Mouse (Mus musculus) neural tube, embryonic 15.5 days (tissue): ENCODE data around the gene Golph3. TPM values are rescaled to one million over a fixed set of nuclear protein-coding genes. Genes with fewer than 3 reads are reported as not detected.

ENCODE experiments used
- ATAC-seq: fragments of 200-750 bp; cut with Nextera tagmentation; 2 replicates; pipeline ENCODE4 v1.8.0; 2017; ENCODE audit warnings: mild to moderate bottlenecking, moderate TSS enrichment, moderate library complexity; ENCODE audit not compliant: low FRiP score
- H3K27ac ChIP-seq: fragments of 300-500 bp; sonication (generic); replicated peaks from 2 replicates; pipeline ENCODE4 v1.5.1; 2015; ENCODE audit warnings: mild to moderate bottlenecking, inconsistent platforms
- H3K27me3 ChIP-seq: fragments of 300-500 bp; sonication (generic); replicated peaks from 2 replicates; pipeline ENCODE4 v1.6.1; 2015; ENCODE audit warnings: inconsistent platforms
- H3K36me3 ChIP-seq: fragments of 300-500 bp; sonication (generic); 2 replicates; pipeline ENCODE4 v1.6.1; 2015; ENCODE audit warnings: inconsistent platforms
- H3K4me1 ChIP-seq: fragments of 300-500 bp; sonication (generic); 2 replicates; pipeline ENCODE4 v1.6.1; 2015; ENCODE audit warnings: inconsistent platforms
- H3K4me2 ChIP-seq: fragments of 300-500 bp; sonication (generic); 2 replicates; pipeline ENCODE4 v1.6.1; 2015; ENCODE audit warnings: inconsistent platforms, mild to moderate bottlenecking, moderate library complexity
- H3K4me3 ChIP-seq: fragments of 300-500 bp; sonication (generic); replicated peaks from 2 replicates; pipeline ENCODE4 v1.5.1; 2015; ENCODE audit warnings: mild to moderate bottlenecking, inconsistent platforms
- H3K9ac ChIP-seq: fragments of 300-500 bp; sonication (generic); replicated peaks from 2 replicates; pipeline ENCODE4 v1.6.1; 2015; ENCODE audit warnings: mild to moderate bottlenecking, inconsistent platforms
- H3K9me3 ChIP-seq: fragments of 300-500 bp; sonication (generic); replicated peaks from 2 replicates; pipeline ENCODE4 v1.6.1; 2016; ENCODE audit warnings: inconsistent platforms
- WGBS: fragments of 180-500 bp; shearing (Covaris S2); methylation state at CpG from one replicate; pipeline ENCODE4 v1.1.7; 2015; ENCODE audit warnings: mixed read lengths; 5-methylcytosine and 5-hydroxymethylcytosine counted together
- polyA plus RNA-seq: library from polyadenylated mRNA; unstranded; fragments of >200 nt; fragmentation: Nextera tagmentation; extraction: Ambion mirVana; gene quantifications from 2 replicates; pipeline ENCODE4 v1.2.1, GENCODE M21; 2015

Golph3 gene
- polyA plus RNA-seq, 1 experiment from 2014 or later = 73.1 TPM

- peaks cover 35% of the 10 kb centered on the region for H3K4me1 ChIP-seq
- 4% methylated on average over 22 of the region's 22 CpGs for WGBS
- H3K9ac ChIP-seq = peak overlapping the region; percentile 68
- H3K27ac ChIP-seq = peak overlapping the region; percentile 95
- ATAC-seq = no peak
- H3K4me2 ChIP-seq = peak overlapping the region; percentile 78
- no peaks in the 10 kb centered on the region for H3K9me3 ChIP-seq
- peaks cover 3% of the 10 kb centered on the region; the same call in 1 of the 2 replicates for H3K27me3 ChIP-seq
- peak overlapping the region; percentile 99 for H3K4me3 ChIP-seq
- no peaks in the 10 kb centered on the region for H3K36me3 ChIP-seq
These were observed 684 bp upstream of the Golph3 start for GRCm38 (mm10) chr15:12320441-12321090.

DNA sequence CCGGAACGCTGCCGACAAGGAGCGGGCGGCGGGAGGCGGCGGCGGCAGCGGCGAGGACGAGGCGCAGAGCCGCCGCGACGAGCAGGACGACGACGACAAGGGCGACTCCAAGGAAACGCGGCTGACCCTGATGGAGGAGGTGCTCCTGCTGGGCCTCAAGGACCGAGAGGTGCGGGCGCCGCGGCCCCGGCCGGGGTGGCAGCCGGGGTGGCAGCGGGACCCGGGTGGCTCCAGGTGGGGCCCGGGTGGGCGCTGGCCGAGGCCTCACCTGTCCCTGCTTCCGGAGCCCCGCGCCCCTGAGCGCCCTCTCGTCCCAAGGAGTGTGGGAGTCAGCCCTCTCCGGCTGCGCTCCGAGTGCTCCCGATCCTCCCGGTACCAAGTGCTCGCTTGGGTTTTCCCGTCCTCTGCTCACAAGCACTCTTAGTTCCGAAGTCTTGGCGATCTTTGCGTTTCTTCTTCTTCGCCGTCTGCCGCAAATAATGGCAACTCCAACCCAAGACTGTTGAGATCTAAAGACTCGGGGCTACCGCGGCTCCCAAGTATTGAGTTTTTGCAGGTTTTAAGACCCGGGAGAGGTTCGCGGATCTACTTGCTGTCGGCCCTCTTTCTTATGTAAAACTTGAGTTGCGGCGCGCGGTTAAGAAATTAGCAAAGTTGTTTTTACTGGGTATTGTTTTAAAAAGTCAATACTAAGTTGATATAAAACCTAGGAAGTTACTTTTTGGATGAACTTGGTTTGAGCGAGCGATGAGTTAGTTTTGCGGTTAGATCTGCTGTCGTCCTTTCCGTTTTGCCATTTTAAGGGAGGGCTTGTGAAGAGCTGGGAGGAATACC, 755 bp downstream of the Golph3 start, which contains the start of gene 1810049J17Rik:
Gene 1810049J17Rik, minus strand, starts transcription at position 112 of the 834 bp plus-strand sequence.
- H3K27ac ChIP-seq = peak within 1 kb of the TSS; percentile 95
- peak within 1 kb of the TSS; percentile 99 for H3K4me3 ChIP-seq
- H3K36me3 ChIP-seq = no peaks in the 10 kb centered on the region
- H3K4me2 ChIP-seq = peak within 1 kb of the TSS; percentile 78
- H3K27me3 ChIP-seq = peaks cover 3% of the 10 kb centered on the region; the same call in 1 of the 2 replicates
- no peaks in the 10 kb centered on the region for H3K9me3 ChIP-seq
- ATAC-seq = peak; percentile 48
- H3K9ac ChIP-seq = peak within 1 kb of the TSS; percentile 94
- under 1% methylated on average over 61 of the region's 70 CpGs for WGBS
- peaks cover 43% of the 10 kb centered on the region for H3K4me1 ChIP-seq

- Histone ChIP-seq H3K9me3 (no peaks in the 10 kb centered on the region), H3K4me3 (peak overlapping the region; percentile 99), H3K4me2 (peak overlapping the region; percentile 78), H3K9ac (peak overlapping the region; percentile 94), H3K36me3 (no peaks in the 10 kb centered on the region), H3K4me1 (peaks cover 45% of the 10 kb centered on the region), H3K27ac (no peak overlapping the region), H3K27me3 (peaks cover 3% of the 10 kb centered on the region; the same call in 1 of the 2 replicates)
- 9% methylated on average over 9 of the region's 9 CpGs for WGBS
- ATAC-seq = no peak
These were observed 1.6 kb downstream of the Golph3 start for GRCm38 (mm10) chr15:12322676-12323402.

DNA sequence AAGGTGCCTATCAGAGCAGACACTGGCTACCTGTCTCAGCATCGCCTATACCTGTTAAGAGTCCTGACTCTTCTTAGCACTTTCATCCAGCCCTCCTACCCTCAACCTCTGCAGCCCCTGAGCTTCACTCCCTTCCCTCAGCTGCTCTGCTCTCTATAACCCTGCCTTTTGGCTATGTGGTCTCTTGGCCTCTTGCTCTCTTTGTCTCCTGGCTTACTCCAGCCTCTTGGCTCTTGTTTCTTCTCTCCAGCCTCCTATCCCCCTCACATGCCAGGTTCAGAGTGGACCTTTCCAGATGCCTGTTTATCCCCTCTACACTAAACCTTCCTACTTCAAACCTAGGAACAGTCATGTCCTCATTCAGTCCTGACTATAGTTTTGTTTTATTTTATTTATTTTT, 3.1 kb downstream of the Golph3 start:
- Histone ChIP-seq H3K4me2 (peak overlapping the region; percentile 78), H3K36me3 (no peaks in the 10 kb centered on the region), H3K4me1 (peaks cover 47% of the 10 kb centered on the region), H3K9ac (no peak overlapping the region), H3K27ac (no peak overlapping the region), H3K27me3 (peaks cover 3% of the 10 kb centered on the region; the same call in 1 of the 2 replicates), H3K4me3 (no peak overlapping the region), H3K9me3 (no peaks in the 10 kb centered on the region)
- ATAC-seq = no peak
- WGBS = 89% methylated on average over 1 of the region's 1 CpGs

DNA sequence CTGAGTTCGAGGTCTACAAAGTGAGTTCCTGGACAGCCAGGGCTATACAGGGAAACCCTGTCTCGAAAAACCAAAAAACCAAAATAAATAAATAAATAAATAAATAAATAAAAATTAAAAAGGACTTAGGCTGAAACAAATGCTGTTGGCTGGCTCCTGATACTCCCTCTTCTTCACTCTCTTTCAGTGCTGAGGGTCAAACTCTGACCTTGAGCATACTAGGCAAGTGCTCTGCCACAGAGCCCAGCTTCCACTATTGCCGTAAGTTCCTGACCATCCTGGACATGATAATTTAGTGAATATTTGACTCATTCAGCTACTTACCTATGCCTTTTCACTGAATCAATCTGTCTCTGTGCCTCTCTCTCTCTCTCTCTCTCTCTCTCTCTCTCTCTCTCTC, 9.1 kb downstream of the Golph3 start:
- 93% methylated on average over 3 of the region's 3 CpGs for WGBS
- no peaks in the 10 kb centered on the region for H3K27me3 ChIP-seq
- H3K36me3 ChIP-seq = no peaks in the 10 kb centered on the region
- no peak overlapping the region for H3K4me2 ChIP-seq
- no peak overlapping the region for H3K9ac ChIP-seq
- H3K9me3 ChIP-seq = no peaks in the 10 kb centered on the region
- H3K4me3 ChIP-seq = no peak overlapping the region
- peaks cover 20% of the 10 kb centered on the region for H3K4me1 ChIP-seq
- ATAC-seq = no peak
- H3K27ac ChIP-seq = no peak overlapping the region

GRCm38 (mm10) chr15:12330892-12331291, 9.6 kb downstream of the Golph3 start:
- no peaks in the 10 kb centered on the region for H3K9me3 ChIP-seq
- no peaks in the 10 kb centered on the region for H3K27me3 ChIP-seq
- peaks cover 15% of the 10 kb centered on the region for H3K4me1 ChIP-seq
- ATAC-seq = no peak
- no peak overlapping the region for H3K9ac ChIP-seq
- no peaks in the 10 kb centered on the region for H3K36me3 ChIP-seq
- H3K4me3 ChIP-seq = no peak overlapping the region
- no peak overlapping the region for H3K4me2 ChIP-seq
- H3K27ac ChIP-seq = no peak overlapping the region

DNA sequence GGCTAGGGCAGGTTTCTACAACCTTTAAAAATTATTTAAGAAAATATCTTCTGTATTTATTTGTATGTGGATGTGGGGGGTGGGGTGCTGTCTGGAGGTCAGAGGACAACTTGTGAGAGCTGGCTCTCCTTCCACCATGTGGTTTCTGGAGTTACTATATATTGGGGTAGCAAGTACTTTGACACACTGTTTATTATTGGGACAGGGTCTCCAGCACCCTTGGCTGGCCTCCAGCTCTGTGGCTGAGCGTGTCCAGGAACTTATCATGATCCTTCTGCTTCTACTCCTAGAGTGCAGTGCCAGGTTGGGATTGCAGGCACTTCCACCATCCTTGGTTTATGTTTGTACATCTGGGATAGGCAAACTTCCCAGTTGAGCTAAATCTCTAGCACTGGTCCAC, 10.1 kb downstream of the Golph3 start:
- 53% methylated on average over 1 of the region's 1 CpGs for WGBS
- H3K27ac ChIP-seq = no peak overlapping the region
- no peaks in the 10 kb centered on the region for H3K9me3 ChIP-seq
- no peaks in the 10 kb centered on the region for H3K36me3 ChIP-seq
- H3K9ac ChIP-seq = no peak overlapping the region
- H3K4me2 ChIP-seq = no peak overlapping the region
- H3K4me3 ChIP-seq = no peak overlapping the region
- H3K4me1 ChIP-seq = peaks cover 12% of the 10 kb centered on the region
- no peaks in the 10 kb centered on the region for H3K27me3 ChIP-seq
- ATAC-seq = no peak

DNA sequence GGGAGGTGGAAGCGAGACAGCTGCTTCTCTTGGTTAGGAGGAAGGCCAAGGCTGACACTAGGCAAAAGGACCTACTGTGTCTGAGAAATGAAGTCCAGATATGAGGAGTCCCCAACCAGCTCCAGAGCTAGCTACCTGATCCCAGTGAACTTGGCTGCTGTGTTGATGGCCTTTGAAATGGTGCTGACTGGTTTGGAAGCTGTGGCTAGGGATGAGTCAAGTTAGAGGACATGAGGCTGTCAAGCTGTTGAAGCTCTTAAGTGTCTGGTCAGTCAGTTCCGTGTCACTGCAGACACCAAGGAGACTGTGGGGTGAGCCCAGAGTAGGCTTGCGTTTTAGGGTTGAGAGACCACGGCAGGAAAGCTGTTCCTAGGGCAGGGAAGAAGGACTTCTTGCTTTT, 13.1 kb downstream of the Golph3 start:
- H3K27me3 ChIP-seq = no peaks in the 10 kb centered on the region
- H3K9ac ChIP-seq = no peak overlapping the region
- no peak overlapping the region for H3K27ac ChIP-seq
- no peak overlapping the region for H3K4me2 ChIP-seq
- H3K4me1 ChIP-seq = peaks cover 9% of the 10 kb centered on the region
- no peak overlapping the region for H3K4me3 ChIP-seq
- ATAC-seq = no peak
- WGBS = 90% methylated on average over 4 of the region's 4 CpGs
- H3K9me3 ChIP-seq = no peaks in the 10 kb centered on the region
- no peaks in the 10 kb centered on the region for H3K36me3 ChIP-seq

DNA sequence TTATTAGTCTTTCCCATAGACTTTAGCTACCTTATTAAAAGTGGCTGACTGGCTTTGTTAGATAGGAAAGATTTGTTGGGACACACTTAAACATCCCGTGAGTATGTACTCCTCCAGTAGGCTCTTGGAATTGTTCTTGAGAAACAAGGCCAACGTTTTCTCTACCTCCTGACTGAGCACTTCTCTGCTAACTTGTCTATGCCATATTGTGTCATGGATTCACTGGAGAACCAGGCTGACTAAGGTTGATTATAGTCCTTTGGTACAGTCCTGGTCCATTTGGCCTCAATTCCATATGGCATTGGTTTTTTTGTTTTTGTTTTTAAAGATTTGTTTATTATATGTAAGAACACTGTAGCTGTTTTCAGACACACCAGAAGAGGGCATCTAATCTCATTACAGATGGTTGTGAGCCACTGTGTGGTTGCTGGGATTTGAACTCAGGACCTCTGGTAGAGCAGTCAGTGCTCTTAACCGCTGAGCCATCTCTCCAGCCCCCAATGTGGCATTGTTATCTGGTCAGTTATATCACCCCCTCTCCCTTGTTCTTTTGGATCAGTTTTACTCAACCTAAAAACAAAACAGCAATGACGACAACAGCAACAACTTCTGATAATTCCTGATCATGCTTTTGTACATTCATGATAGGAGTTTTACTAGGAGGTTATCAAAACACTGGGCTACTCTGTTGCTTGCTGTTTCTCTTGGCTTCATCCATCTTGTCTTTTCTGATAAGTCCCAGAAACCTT, 16.0 kb downstream of the Golph3 start:
- Histone ChIP-seq H3K27ac (no peak overlapping the region), H3K36me3 (no peaks in the 10 kb centered on the region), H3K9ac (no peak overlapping the region), H3K4me3 (no peak overlapping the region), H3K4me2 (no peak overlapping the region), H3K27me3 (no peaks in the 10 kb centered on the region), H3K4me1 (peaks cover 7% of the 10 kb centered on the region), H3K9me3 (no peaks in the 10 kb centered on the region)
- 84% methylated on average over 4 of the region's 4 CpGs for WGBS
- ATAC-seq = no peak

DNA sequence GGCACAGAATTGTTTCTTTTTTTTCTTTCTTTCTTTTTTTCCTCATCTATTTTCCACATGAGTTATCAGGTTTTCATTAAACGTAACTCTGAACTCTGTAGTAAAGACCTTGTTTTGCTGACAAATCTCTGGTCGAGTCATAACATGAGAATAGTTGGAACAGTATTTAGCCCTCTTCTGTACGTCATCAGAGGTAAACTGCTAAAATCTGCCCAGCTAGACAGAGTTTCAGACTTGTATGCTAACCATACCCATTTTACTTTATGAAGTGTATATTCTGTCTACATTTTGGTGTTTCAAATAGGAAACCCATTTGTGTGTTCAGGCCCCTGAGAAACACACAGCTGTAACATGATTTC, 16.5 kb downstream of the Golph3 start:
- no peaks in the 10 kb centered on the region for H3K36me3 ChIP-seq
- no peaks in the 10 kb centered on the region for H3K9me3 ChIP-seq
- ATAC-seq = no peak
- no peak overlapping the region for H3K27ac ChIP-seq
- H3K9ac ChIP-seq = no peak overlapping the region
- H3K4me2 ChIP-seq = no peak overlapping the region
- no peaks in the 10 kb centered on the region for H3K27me3 ChIP-seq
- 73% methylated on average over 3 of the region's 3 CpGs for WGBS
- H3K4me1 ChIP-seq = peaks cover 7% of the 10 kb centered on the region
- H3K4me3 ChIP-seq = no peak overlapping the region
